14 mouse cellular contexts compared by ENCODE assay signal in genomic region chr2:170281311-170282008, GRCm38 (mm10).
"Had no signal": no experiment of that assay in that cellular context is flagged by ENCODE, and none has a peak within 500 bp of the region (broad histone marks: within the 10 kb centered on the region; RNA-seq: fewer than 3 reads in every experiment).

No protein-coding gene starts in this region.

- H3K4me2 ChIP-seq: kidney, embryonic 15.5 days; liver, embryonic 12.5 days; lung, embryonic 15.5 days; midbrain, embryonic 11.5 days; midbrain, embryonic 15.5 days; neural tube, embryonic 13.5 days had no signal

- H3K9me3 ChIP-seq: kidney, embryonic 15.5 days; limb, embryonic 10.5 days; liver, embryonic 12.5 days; lung, embryonic 15.5 days; megakaryocyte, embryonic 14.5 days; midbrain, embryonic 15.5 days; neural tube, embryonic 13.5 days had no signal

- H3K27me3 ChIP-seq: kidney, embryonic 15.5 days; lung, embryonic 15.5 days had no signal

- H3K36me3 ChIP-seq: kidney, embryonic 15.5 days; limb, embryonic 10.5 days; liver, embryonic 12.5 days; lung, embryonic 15.5 days; midbrain, embryonic 15.5 days; neural tube, embryonic 13.5 days had no signal

- H3K4me3 ChIP-seq: kidney, embryonic 15.5 days; left cerebral cortex, adult 2 months; limb, embryonic 10.5 days; liver, embryonic 12.5 days; lung, embryonic 15.5 days; megakaryocyte, embryonic 14.5 days; midbrain, embryonic 15.5 days; neural tube, embryonic 13.5 days had no signal

- H3K9ac ChIP-seq: kidney, embryonic 15.5 days; liver, embryonic 12.5 days; lung, embryonic 15.5 days; midbrain, embryonic 15.5 days; neural tube, embryonic 13.5 days had no signal

- DNase-seq: kidney, adult 18-20 months; lung, postnatal 14 days; right cerebral cortex, adult 18-20 months; spleen, adult 18-20 months had no signal

- ATAC-seq: midbrain, embryonic 15.5 days had no signal

- H3K27ac ChIP-seq: kidney, embryonic 15.5 days; left cerebral cortex, adult 2 months; limb, embryonic 10.5 days; liver, embryonic 12.5 days; lung, embryonic 15.5 days; macrophage; midbrain, embryonic 15.5 days; neural tube, embryonic 13.5 days had no signal
